10 mouse cellular contexts compared by ENCODE assay signal in genomic region chr13:23491990-23492389, GRCm38 (mm10). TPM values are rescaled to one million over a fixed set of nuclear protein-coding genes. Genes with fewer than 3 reads are reported as not detected.
DNase-seq lines count a peak whose midpoint lies in the region; ATAC-seq and TF ChIP-seq lines count a peak whose summit lies in the region.
"Had no signal": no experiment of that assay in that cellular context is flagged by ENCODE, and none has a peak within 500 bp of the region (broad histone marks: within the 10 kb centered on the region; RNA-seq: fewer than 3 reads in every experiment).

No protein-coding gene starts in this region.

- H3K4me1 ChIP-seq in kidney, postnatal 0 days (replicated peaks; ENCODE audit: insufficient read depth, low read length), result 0 out of 2 replicates have a peak, but pooled peaks cover 7% of the 10 kb centered on the region
- H3K4me1 ChIP-seq in embryonic facial prominence, embryonic 14.5 days (ENCODE audit: control insufficient read depth, insufficient read depth, low read length), result peaks cover 6% of the 10 kb centered on the region; the same call in 1 of the 2 replicates
- peaks cover 15% of the 10 kb centered on the region for H3K4me1 ChIP-seq in limb, embryonic 10.5 days
- H3K4me1 ChIP-seq in neural tube, embryonic 14.5 days (ENCODE audit: control insufficient read depth, insufficient read depth, low read length), result no peaks in the 10 kb centered on the region

- DNase-seq in kidney, postnatal 0 days (ENCODE audit: low spot score), result no peak
- DNase-seq in kidney, postnatal 4 days, result no peak
- peak; percentile 8 for DNase-seq in embryonic facial prominence, embryonic 14.5 days (ENCODE audit: low spot score)
- no peak for DNase-seq in limb, embryonic 10.5 days (ENCODE audit: low spot score)
- DNase-seq in gastrocnemius, postnatal 25 days, result no peak
- no peak for DNase-seq in kidney, postnatal 25 days
- no peak for DNase-seq in T-cell, adult 2 months (ENCODE audit: low spot score)
- DNase-seq: adrenal gland, postnatal 25 days; lung, postnatal 10 days had no signal

- WGBS in kidney, postnatal 0 days, result 8% methylated on average over 14 of the region's 14 CpGs
- WGBS in embryonic facial prominence, embryonic 14.5 days, result 10% methylated on average over 14 of the region's 14 CpGs
- WGBS in limb, embryonic 10.5 days, result 7% methylated on average over 14 of the region's 14 CpGs
- WGBS in neural tube, embryonic 14.5 days, result 3% methylated on average over 14 of the region's 14 CpGs

- H3K4me3 ChIP-seq in kidney, postnatal 0 days (replicated peaks; ENCODE audit: low read depth, low read length), result peak overlapping the region; percentile 20
- 0 out of 2 replicates have a peak overlapping the region, but pooled peaks have one; percentile 16 for H3K4me3 ChIP-seq in embryonic facial prominence, embryonic 14.5 days (ENCODE audit: low read depth, low read length)
- H3K4me3 ChIP-seq in limb, embryonic 10.5 days, result peak overlapping the region; percentile 45
- H3K4me3 ChIP-seq in neural tube, embryonic 14.5 days (ENCODE audit: low read depth, low read length), result no peak overlapping the region

- no peak overlapping the region for H3K9ac ChIP-seq in kidney, postnatal 0 days (ENCODE audit: low read depth, low read length)
- H3K9ac ChIP-seq in embryonic facial prominence, embryonic 14.5 days (ENCODE audit: low read depth, low read length), result no peak overlapping the region
- H3K9ac ChIP-seq in neural tube, embryonic 14.5 days (replicated peaks; ENCODE audit: low read depth, low read length), result no peak overlapping the region; the same call in 1 of the 2 replicates

- no peaks in the 10 kb centered on the region for H3K27me3 ChIP-seq in kidney, postnatal 0 days (ENCODE audit: insufficient read depth, low read length)
- no peaks in the 10 kb centered on the region for H3K27me3 ChIP-seq in embryonic facial prominence, embryonic 14.5 days (replicated peaks; ENCODE audit: control insufficient read depth, insufficient read depth, low read length)
- 0 out of 2 replicates have a peak, but pooled peaks cover 3% of the 10 kb centered on the region for H3K27me3 ChIP-seq in limb, embryonic 10.5 days (ENCODE audit: low read depth, poor library complexity, severe bottlenecking)
- no peaks in the 10 kb centered on the region for H3K27me3 ChIP-seq in neural tube, embryonic 14.5 days (ENCODE audit: control insufficient read depth, insufficient read depth, low read length)

- H3K36me3 ChIP-seq in kidney, postnatal 0 days (ENCODE audit: insufficient read depth, low read length), result no peaks in the 10 kb centered on the region
- no peaks in the 10 kb centered on the region for H3K36me3 ChIP-seq in embryonic facial prominence, embryonic 14.5 days (ENCODE audit: control insufficient read depth, insufficient read depth, low read length)
- H3K36me3 ChIP-seq in limb, embryonic 10.5 days, result no peaks in the 10 kb centered on the region
- H3K36me3 ChIP-seq in neural tube, embryonic 14.5 days (ENCODE audit: control insufficient read depth, insufficient read depth, low read length), result no peaks in the 10 kb centered on the region

- H3K9me3 ChIP-seq in kidney, postnatal 0 days (replicated peaks; ENCODE audit: low read length), result no peaks in the 10 kb centered on the region
- H3K9me3 ChIP-seq in embryonic facial prominence, embryonic 14.5 days (ENCODE audit: control insufficient read depth, low read length), result no peaks in the 10 kb centered on the region
- no peaks in the 10 kb centered on the region for H3K9me3 ChIP-seq in limb, embryonic 10.5 days (replicated peaks)
- no peaks in the 10 kb centered on the region for H3K9me3 ChIP-seq in neural tube, embryonic 14.5 days (ENCODE audit: control insufficient read depth, low read length)

- ATAC-seq in kidney, postnatal 0 days (replicated peaks; ENCODE audit: low FRiP score, low read depth), result no peak
- no peak for ATAC-seq in embryonic facial prominence, embryonic 14.5 days (ENCODE audit: low read depth)
- no peak for ATAC-seq in neural tube, embryonic 14.5 days (ENCODE audit: low read depth)

- TF ChIP-seq CTCF in kidney, postnatal 0 days (IDR thresholded peaks at IDR 0.05; ENCODE audit: low read depth), result no peak

- peak overlapping the region; percentile 51 for H3K4me2 ChIP-seq in kidney, postnatal 0 days (ENCODE audit: low read length)
- peak overlapping the region; percentile 28 for H3K4me2 ChIP-seq in embryonic facial prominence, embryonic 14.5 days (ENCODE audit: low read depth, low read length)
- H3K4me2 ChIP-seq in neural tube, embryonic 14.5 days (ENCODE audit: low read depth, low read length), result peak overlapping the region; percentile 33

- H3K27ac ChIP-seq in kidney, postnatal 0 days, result no peak overlapping the region
- H3K27ac ChIP-seq in embryonic facial prominence, embryonic 14.5 days (replicated peaks; ENCODE audit: low read depth, low read length), result no peak overlapping the region
- no peak overlapping the region for H3K27ac ChIP-seq in limb, embryonic 10.5 days
- H3K27ac ChIP-seq in neural tube, embryonic 14.5 days (ENCODE audit: low read depth, low read length), result no peak overlapping the region

RNA-seq across cellular contexts. Expression of gene Btn2a2, which starts 3.3 kb away (rescaled TPM):
- 0.13 and 0.28 TPM in 2 replicates for polyA plus RNA-seq in kidney, postnatal 0 days (2015; fragmentation: Nextera tagmentation; extraction: Ambion mirVana)
- polyA plus RNA-seq in embryonic facial prominence, embryonic 14.5 days (2014; fragmentation: Nextera tagmentation; extraction: Ambion mirVana), result 0.40 and 0.51 TPM in 2 replicates
- 0.99 and 1.9 TPM in 2 replicates for polyA plus RNA-seq in limb, embryonic 10.5 days (2016; fragmentation: Nextera tagmentation; extraction: Ambion mirVana)
- not detected in 2 replicates for polyA plus RNA-seq in neural tube, embryonic 14.5 days (2014; fragmentation: Nextera tagmentation; extraction: Ambion mirVana)
- total RNA-seq in gastrocnemius, postnatal 25 days (2021), result not detected
- total RNA-seq: adrenal gland, postnatal 25 days had no signal

RNA-seq across cellular contexts. Expression of gene Btn1a1, which starts 26.3 kb away (rescaled TPM):
- polyA plus RNA-seq in kidney, postnatal 0 days (2015; fragmentation: Nextera tagmentation; extraction: Ambion mirVana), result 0.06 TPM in 1 of 2 replicates, not detected in the other
- 0.18 TPM in 1 of 2 replicates, not detected in the other for polyA plus RNA-seq in embryonic facial prominence, embryonic 14.5 days (2014; fragmentation: Nextera tagmentation; extraction: Ambion mirVana)
- polyA plus RNA-seq in limb, embryonic 10.5 days (2016; fragmentation: Nextera tagmentation; extraction: Ambion mirVana), result 0.08 and 0.10 TPM in 2 replicates
- 0.17 TPM in 1 of 2 replicates, not detected in the other for polyA plus RNA-seq in neural tube, embryonic 14.5 days (2014; fragmentation: Nextera tagmentation; extraction: Ambion mirVana)
- total RNA-seq in gastrocnemius, postnatal 25 days (2021), result not detected
- total RNA-seq: adrenal gland, postnatal 25 days had no signal

RNA-seq across cellular contexts. Expression of gene Hist1h4h, which starts 38.9 kb away (rescaled TPM):
- 7.6 and 8.3 TPM in 2 replicates for polyA plus RNA-seq in kidney, postnatal 0 days (2015; fragmentation: Nextera tagmentation; extraction: Ambion mirVana)
- polyA plus RNA-seq in embryonic facial prominence, embryonic 14.5 days (2014; fragmentation: Nextera tagmentation; extraction: Ambion mirVana), result 5.1 and 5.6 TPM in 2 replicates
- polyA plus RNA-seq in limb, embryonic 10.5 days (2016; fragmentation: Nextera tagmentation; extraction: Ambion mirVana), result 2.4 and 4.5 TPM in 2 replicates
- 1.7 and 2.1 TPM in 2 replicates for polyA plus RNA-seq in neural tube, embryonic 14.5 days (2014; fragmentation: Nextera tagmentation; extraction: Ambion mirVana)
- 100 to 1,000 TPM; 156 to 160 TPM for total RNA-seq in gastrocnemius, postnatal 25 days (2021)

RNA-seq across cellular contexts. Expression of gene Hist1h2af, which starts 41.7 kb away (rescaled TPM):
- polyA plus RNA-seq in kidney, postnatal 0 days (2015; fragmentation: Nextera tagmentation; extraction: Ambion mirVana), result 3.3 and 4.9 TPM in 2 replicates
- polyA plus RNA-seq in embryonic facial prominence, embryonic 14.5 days (2014; fragmentation: Nextera tagmentation; extraction: Ambion mirVana), result 5.2 and 7.0 TPM in 2 replicates
- polyA plus RNA-seq in limb, embryonic 10.5 days (2016; fragmentation: Nextera tagmentation; extraction: Ambion mirVana), result 8.0 and 11.7 TPM in 2 replicates
- not detected in 2 replicates for polyA plus RNA-seq in neural tube, embryonic 14.5 days (2014; fragmentation: Nextera tagmentation; extraction: Ambion mirVana)
- total RNA-seq in gastrocnemius, postnatal 25 days (2021), result 10 to 100 TPM in 1 of 2 experiments, 1 to 10 TPM in 1; 9.5 to 14.9 TPM

RNA-seq across cellular contexts. Expression of gene Hist1h3g, which starts 43.2 kb away (rescaled TPM):
- polyA plus RNA-seq in kidney, postnatal 0 days (2015; fragmentation: Nextera tagmentation; extraction: Ambion mirVana), result 3.9 and 4.0 TPM in 2 replicates
- polyA plus RNA-seq in embryonic facial prominence, embryonic 14.5 days (2014; fragmentation: Nextera tagmentation; extraction: Ambion mirVana), result 3.7 and 4.1 TPM in 2 replicates
- polyA plus RNA-seq in limb, embryonic 10.5 days (2016; fragmentation: Nextera tagmentation; extraction: Ambion mirVana), result 4.7 and 5.3 TPM in 2 replicates
- 0.72 TPM in 1 of 2 replicates, not detected in the other for polyA plus RNA-seq in neural tube, embryonic 14.5 days (2014; fragmentation: Nextera tagmentation; extraction: Ambion mirVana)
- 1 to 10 TPM; 2.0 to 3.9 TPM for total RNA-seq in gastrocnemius, postnatal 25 days (2021)
